Mouse (Mus musculus) brain, adult 2 months (tissue): ENCODE data around the gene Cd300lb.
"Not testable (repeated sequence)": the region's sequence is repeated elsewhere in the genome, so short reads cannot be mapped to it uniquely, and the experiment has no call there.

Source experiments
- DNase-seq: peaks from one replicate; pipeline ENCODE4 v3.0.0; 2011; ENCODE audit warnings: low read depth, low spot score

Cd300lb gene

DNA sequence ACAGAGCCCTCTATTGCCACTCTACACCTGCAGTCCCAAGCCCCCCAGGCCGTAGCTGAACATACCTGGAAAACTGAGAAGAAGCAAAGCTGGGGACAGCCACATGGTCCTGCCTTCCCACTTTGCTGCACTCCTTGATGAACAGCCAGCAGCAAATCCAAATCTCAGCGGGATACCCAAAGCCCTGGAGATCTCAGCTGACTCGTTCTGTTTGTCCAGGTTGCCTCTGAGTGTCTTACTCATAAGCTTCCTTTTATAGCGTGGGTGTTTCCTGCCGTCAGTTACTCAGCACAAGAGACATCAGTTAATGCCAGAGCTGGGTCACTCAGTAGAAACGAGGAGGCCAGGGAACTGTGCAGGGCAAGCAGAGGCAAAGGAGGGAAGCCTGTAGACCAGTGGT lies at the start of gene Cd300lb:
Gene Cd300lb, minus strand, starts transcription at position 243 of the 400 bp plus-strand sequence.
- DNase-seq = peak; percentile 76

DNA sequence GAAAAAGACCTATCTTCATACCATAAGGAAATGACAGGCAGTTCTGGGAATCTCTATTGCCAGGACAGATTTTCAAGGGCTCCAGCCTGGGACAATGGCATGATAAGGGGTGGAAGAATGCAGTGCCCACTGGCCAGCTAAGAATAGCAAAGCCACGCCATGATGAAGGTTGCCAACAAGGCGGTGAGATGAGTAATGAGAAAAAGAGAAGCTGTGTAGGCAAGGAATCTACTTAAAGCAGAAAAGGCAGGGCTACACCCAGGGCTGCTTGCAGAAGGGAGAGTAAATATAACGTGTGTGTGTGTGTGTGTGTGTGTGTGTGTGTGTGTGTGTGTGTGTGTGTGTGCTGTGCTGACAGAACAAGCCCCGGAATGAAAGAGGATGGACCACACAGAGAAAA lies 47.7 kb upstream of the Cd300lb start:
- peak; percentile 55 for DNase-seq

DNA sequence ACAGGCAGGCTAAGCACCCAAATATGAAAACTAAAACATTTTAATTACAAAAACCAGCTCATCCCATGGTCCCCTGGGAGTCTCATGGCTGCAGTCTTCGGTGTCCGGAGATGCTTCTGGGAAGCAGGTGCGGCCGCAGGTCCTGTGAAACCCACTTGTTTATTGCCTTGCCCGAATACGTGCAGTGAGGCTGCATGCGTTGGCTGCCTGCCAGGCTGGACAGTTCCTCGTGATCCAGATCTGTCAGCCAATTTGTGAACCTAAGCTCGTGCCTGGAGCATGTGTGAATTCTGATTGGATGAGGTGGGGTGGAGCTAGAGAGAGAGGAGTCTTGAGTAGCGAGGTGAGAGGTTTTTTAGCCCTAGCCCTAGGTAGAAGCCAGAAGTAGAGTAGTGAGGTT lies 38.5 kb upstream of the Cd300lb start:
- peak; percentile 42 for DNase-seq

DNA sequence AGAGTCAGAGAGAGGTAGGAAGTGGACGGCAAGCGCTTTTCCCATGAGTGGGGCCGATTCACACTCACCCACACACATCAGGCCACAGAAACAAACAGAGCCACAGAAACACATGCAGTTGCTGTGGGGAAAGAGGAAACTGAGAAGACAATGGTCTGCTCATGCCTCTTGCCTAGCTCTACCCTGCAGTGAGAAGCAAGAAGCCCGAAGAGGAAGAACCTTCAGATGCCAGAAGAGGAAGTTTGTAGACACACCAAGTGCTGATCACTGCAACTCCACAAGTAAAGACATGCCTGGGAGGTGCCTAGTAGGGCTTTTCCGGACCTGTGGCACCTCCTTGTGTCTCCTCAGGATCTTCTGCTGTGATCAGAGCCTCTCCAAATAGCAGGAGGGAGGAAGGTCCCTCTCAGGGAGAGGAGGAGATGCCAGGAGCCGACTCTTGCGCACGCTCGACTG lies 34.6 kb upstream of the Cd300lb start, which contains the start of gene Cd300c:
Gene Cd300c, minus strand, starts transcription at position 406 of the 456 bp plus-strand sequence.
- peak; percentile 27 for DNase-seq

DNA sequence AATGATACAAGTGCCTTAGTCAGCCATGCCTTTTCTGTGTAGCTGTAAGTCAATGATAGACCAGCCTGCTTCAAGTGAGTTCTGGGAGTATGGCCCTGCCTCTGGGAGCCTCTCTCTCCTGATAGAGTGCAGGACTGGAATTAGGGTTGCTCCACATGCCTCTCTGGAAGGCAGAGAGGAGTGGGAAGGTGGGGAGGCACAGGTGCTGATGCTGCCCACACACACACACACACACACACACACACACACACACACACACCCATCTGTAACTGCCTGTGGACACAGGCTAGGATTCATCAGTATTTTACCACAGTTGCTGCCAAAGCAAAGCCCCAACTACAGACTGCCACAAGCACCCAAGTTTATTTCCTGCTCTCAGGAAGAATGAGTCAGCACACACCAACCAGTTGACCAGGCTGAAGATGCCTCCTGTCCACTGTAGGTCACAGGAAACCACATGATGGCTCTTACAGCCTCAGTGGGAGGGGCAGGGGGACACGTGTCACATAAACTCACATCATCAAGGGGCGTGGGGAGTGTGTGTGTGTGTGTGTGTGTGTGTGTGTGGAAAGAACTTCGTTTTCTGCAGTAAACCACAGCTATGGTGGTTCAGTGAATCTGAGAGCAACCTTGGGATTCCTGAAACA lies 31.1 kb upstream of the Cd300lb start:
- DNase-seq = peak; percentile 45

DNA sequence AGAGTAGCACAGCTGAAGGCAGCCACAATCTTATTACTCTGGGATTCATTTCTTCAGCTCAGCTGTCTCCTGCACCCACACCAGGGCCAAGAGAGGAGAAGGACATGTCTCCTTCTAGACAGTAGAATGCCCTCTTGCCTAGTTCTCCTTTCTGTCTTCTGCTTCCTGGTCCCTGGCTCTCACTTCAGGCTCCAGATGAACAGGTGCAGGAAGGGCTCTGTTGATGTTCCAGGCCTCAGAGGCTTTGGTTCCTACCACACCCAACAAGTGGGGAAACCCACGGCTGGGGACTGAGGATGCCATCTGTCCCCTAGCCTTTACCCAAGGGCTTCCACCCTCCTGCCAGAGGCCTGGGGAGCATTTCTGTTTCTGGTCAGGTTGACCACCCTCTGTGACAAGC lies 26.2 kb upstream of the Cd300lb start:
- DNase-seq = peak; percentile 15

DNA sequence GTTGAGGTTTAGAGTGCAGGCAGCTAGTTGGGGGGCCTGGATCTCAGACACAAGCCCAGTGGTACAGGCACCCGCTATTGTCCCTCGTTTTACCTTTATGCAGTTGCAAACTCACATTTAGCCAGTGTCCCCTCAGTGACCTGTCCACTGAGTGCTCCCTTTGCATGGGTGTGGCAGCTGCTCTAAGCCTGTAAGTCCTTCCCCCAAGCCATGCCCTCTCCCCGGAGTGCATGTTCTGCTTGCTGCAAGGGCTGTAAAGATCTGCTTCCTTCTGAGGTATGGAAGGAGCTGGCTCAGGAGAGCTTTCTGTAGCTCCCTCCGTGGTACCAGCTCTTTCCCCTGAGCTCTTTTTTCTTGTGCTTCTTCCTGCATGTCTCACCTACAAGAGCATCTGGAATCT lies 595 bp downstream of the Cd300lb start:
- no peak for DNase-seq

DNA sequence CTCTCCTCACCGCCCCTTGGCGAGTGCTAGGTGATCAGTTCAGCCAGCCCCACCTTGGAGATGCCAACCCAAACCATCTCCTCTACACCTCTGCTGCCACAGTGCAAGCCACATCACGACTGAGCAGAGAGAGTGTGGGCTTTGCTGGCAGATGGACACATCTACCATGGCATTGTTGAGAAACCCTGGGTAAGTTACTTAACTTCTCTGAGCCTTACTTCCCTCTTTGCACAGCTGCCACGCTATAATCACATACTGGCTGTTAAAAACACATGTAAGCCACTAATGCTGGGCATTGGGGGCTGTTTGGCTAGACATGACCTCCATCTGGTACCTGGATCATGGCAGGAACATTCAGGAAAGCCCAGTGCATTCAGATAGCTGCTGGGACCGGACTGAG lies 3.1 kb downstream of the Cd300lb start:
- DNase-seq = peak; percentile 41

DNA sequence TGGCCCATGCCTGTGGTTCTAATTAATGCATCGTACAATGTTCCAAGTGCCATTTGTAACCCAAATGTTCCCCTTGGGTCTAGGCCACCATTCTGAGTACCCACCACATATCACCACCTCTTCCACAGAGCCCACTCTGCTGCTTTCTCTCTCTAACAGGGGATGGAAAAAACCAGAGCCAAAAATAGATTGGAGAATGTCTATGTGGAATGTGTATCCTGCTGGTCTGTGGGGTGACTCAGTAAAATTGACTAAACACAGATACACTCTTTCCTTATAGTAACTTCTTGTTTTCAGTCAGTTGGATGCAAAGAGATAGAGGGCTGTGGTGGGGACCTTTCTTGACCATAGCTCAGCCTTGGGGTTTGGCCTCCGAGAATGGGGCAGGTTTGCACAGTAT lies 4.6 kb downstream of the Cd300lb start:
- peak; percentile 45 for DNase-seq

DNA sequence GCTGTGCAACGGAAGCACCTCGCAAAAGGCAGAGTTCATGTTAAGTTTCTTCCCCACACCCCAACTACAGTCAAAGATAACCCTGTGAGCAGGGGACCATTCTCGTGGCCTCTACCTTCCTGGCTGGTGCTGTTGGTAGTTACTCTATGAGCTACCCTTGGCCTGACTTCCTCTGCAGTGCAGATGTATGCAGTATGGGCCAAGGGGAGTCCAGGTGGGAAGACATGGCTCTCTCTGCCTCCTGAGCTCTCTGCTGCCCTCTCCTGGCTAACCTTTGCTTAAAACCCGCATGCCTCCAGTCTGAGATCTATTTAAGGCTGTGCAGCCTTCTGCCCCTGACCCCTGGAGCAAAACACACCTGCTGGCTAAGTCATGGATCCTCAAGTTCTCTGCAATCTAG lies 10.2 kb downstream of the Cd300lb start:
- DNase-seq = no peak

DNA sequence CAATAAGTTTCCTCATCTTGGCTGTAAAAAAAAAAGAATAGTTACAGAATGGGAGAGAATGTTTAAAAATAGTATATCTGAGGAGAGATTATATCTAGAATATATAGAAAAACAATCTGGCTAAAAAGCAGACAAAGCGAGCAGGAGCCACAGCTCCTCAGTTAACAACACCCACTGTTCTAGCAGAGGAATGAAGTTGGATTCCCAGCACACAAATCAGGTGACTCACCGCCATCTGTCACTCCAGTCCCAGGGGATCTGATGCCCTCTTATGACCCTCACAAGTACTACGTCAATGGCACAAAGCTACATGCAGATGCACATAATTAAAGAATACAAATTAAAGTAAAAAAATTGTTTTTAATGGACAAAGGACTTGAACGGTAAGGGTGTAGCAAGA lies 11.7 kb downstream of the Cd300lb start:
- peak; percentile 97 for DNase-seq

DNA sequence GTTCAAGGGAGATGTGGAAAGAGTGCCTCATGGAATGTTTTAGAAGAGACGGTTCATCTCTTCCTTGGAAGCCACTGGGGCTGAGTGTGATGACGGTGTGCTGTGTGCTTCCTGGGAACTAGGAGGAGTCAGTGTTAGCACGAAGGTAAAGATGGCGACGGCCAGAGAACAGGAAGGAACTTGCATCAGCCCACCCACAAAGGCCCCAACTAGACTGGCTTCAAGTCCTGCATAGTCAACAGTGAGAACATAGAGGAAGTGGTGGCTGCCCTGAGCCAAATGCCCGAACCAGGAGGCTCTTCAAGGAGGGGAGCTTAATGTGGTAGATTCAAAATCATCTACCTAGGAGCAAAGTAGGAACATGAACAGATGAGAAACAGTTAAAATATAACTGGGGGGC lies 17.1 kb downstream of the Cd300lb start:
- no peak for DNase-seq

DNA sequence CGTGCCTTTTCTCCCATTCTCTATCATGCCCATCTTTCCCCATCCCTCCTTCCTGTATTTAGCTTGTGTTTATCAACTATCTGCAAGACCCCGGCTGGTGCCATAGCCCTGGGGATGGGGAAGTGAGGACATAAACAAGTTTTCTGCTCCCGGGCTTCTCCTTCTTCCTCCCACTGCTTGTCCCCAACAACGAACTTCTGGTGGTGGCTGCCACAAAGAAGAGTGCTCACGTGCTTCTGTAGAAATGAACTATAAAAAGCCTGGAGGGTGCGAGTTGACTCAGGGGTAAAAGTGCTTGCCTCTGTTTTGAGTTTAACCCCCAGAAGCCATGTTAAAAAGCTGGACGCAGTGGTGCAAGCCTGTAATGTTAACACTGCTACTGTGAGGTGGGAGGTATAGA lies 19.2 kb downstream of the Cd300lb start:
- DNase-seq = no peak

DNA sequence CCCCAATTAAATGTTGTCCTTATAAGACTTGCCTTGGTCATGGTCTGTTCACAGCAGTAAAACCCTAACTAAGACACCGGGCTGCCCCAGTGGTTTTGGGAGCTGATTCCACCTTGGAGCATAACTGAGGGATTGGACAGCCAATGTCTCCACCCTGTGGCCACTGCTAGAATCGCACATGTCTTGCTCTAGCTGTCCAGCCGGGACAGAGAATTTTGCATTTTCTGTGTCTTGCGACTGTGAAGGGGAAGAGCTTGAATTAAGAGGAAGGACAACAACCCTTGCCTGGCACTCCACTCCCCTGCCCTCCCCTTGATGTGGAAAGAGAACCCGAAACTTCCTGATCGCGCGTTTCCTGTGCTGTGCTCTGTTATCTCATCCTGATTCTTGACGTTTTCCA lies 21.3 kb downstream of the Cd300lb start:
- DNase-seq = peak; percentile 89

DNA sequence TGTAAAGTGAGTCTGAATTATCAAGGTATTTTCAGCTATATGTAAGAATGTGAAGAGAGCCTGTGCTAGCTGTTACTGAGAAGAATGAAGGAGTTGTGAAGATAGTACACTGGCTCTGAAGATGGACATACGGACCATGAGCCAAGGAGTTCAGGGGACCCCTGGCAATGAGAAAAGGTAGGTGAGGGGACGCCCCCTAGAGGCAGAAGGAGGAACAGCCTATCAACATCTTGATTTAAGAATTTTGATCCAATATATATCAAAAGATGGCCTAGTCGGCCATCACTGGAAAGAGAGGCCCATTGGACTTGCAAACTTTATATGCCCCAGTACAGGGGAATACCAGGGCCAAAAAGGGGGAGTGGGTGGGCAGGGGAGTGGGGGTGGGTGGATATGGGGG lies 24.6 kb downstream of the Cd300lb start:
- not testable (repeated sequence) for DNase-seq

DNA sequence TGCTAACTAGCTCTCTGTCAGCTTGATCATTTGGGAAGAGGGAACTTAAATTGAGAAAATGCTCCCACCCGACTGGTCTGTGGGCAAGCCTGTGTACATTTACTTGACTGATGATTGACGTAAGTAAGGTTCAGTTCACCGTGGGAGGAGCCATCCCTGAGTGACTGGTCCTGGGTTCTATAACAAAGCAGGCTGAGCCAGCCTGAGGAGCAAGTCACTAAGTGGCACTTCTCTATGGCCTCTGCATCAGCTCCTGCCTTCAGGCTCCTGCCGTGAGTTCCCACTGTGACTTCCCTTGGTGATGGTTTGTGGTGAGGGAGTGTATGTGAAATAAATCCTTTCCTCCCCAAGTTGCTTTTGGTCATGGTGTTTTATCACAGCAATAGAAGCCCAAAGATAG lies 26.1 kb downstream of the Cd300lb start:
- DNase-seq = no peak

DNA sequence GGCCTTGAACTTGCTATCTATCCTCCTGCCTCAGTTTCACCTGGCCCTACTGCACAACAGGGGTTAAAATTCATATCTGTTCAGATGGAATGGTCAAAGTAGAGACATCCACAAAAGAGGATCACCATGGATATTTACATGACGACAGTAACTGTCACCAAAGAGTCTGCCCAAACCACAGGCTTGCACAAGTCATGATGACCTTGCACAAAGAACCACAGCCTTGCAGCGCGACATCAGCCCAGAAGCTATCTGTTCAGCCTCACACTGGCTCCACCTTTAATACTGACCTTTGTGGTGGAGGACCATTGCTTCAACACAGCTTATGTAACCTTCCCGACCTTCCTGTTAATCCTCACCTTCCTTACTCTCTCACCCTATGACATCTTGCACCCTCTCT lies 26.6 kb downstream of the Cd300lb start:
- no peak for DNase-seq

DNA sequence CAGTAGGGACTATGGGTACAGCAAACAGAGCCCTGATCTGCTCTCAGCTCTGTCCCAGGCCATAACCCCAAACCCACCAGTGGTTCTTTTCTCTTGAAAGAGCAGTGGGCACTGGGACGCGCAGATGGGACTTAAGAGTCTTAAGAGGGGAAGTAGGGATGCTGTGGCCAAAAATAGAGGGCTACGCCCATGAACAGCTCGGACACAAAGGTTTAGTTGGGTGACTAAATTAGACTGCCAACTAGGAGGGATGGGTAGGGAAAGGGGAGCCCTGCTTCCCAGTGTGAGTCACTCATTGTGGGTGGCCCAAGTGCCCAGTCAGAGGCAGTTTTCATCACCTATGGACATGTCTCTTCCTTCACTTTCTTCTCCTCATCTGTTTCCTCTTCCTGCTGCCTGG lies 31.0 kb downstream of the Cd300lb start:
- no peak for DNase-seq

DNA sequence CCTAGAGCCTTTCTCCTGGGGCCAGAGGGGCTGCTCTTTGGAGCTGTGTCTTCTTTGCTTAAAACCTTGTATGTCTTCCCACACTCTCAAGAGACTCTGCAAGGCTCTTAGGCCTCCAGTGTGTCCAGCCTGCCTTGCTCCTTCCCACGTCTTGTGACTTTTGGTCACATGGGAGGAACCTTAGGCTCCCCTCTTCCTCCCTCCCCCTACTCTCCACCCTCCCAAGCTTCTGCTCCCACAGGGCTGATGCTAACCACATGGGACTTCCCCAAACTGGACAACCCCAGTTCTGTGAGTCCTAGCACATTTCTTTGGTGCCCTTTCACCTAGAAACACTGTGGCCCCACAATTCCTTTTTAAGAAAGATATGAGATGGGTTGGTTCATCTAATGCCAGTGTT lies 36.2 kb downstream of the Cd300lb start:
- peak; percentile 44 for DNase-seq

DNA sequence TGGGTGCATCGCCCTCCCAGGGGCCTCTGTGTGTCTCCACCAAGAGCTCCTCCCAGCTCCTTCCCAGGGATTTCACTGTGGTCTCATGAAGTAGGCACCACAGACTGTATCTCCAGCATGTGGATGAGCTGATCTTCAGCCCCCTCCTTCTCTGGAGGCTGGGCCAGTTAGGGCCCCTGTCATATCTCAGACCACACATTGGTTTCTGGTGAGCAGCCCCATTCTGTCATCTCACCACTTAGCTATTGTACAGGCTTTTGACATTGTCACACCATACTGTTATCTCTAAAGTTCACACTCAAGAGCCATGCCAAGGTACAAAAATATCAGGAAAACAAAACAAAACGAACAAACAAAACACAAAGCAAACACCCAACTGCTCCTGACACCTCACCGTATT lies 38.1 kb downstream of the Cd300lb start:
- DNase-seq = no peak

DNA sequence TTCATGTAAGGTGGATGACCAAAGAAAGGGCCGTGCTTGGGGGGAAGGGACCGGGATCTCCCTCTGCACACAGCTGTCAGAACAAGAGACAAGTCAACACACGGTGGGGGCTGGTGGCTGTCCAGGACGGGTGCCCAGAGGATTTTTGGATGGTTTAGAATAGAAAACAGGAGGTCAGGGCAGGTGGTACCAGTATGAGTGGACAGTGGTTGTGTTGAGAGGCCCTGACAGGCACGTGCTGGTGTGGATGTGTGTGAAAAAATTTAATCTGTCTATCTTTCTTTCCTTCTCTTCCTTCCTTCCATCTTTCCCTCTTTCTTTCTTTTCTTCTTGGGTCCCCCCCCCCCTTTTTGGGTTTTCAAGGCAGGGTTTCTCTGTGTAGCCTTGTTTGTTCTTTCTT lies 43.6 kb downstream of the Cd300lb start:
- DNase-seq = no peak

DNA sequence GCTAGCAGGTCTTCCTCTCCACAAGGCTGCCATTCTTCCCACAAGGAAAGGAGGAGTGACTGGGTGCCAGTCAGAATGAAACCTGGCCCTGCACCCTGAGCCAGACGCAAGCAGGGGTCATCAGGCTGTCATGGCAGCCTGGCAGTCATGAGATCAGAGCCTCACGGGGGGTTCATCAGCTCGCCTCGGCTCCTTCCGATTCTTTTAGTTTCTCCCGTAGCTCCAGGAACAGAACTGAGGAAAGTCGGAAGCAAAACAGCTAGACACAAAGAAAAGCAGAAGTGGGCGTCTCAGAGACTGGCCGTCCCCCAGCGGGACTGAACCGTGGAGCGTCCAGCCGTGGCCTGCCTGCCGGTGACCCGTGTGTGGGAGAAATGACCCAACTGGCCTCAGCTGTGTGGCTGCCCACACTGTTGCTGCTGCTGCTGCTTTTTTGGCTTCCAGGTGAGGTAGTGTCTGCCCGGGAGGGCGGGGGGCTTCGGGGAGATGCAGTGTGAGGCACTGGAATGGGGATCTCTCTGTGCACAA lies 44.1 kb downstream of the Cd300lb start, which contains the start of gene Cd300a:
Gene Cd300a, plus strand, starts transcription at position 51 of the 528 bp plus-strand sequence.
- no peak for DNase-seq

DNA sequence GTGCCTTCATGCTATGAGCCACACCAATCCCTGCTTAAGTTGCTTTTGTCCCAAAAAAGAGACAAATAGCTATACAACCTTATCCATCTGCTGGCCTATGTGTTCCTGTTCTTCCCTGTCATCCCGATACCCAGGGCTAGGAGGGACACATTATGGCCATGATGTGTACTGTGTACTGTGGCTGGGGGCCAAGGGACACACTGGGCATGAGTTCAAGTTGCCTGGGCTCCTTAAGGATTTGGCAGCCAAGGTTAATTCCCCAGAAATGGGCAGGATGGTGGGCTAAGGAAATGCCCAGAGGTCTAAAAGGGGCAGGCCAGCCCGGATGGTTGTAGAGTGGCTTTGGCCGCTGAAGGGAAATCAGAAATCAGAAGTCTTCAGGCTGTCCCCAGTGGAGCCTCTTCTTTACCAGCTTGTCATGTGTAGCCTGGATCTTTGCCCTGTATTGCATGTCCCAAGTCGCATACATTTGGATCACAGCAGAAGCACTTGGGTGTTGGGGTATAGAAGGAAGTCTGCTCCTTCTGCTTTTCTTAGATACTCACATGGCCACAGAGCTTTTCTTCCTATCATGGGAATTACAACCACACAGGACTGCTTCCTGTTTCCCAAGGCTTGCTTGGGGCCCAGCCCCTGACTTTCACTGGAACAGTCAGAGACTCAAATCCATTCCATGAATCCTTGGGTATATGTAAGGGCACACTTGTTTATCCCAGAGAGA lies 49.6 kb downstream of the Cd300lb start:
- no peak for DNase-seq
